Mouse (Mus musculus) liver, adult 2 months (tissue): Measurements from ENCODE around the gene Tox2. TPM values are rescaled to one million over a fixed set of nuclear protein-coding genes. Genes with fewer than 3 reads are reported as not detected.

Experiments used
- DNase-seq: peaks from one replicate; pipeline ENCODE4 v3.0.0-alpha.2; 2011; ENCODE audit warnings: low read depth, low spot score; ENCODE audit errors: extremely low read depth
- H3K27ac ChIP-seq: fragments of 200-500 bp; replicated peaks from 2 replicates; pipeline ENCODE4 v1.5.1; 2012; ENCODE audit warnings: low read depth, mild to moderate bottlenecking, control low read depth, inconsistent platforms, low read length; ENCODE audit not compliant: insufficient read depth
- H3K27me3 ChIP-seq: fragments of 200-500 bp; 2 replicates; pipeline ENCODE4 v1.6.1; 2012; ENCODE audit warnings: mild to moderate bottlenecking, moderate library complexity, low read length, inconsistent platforms; ENCODE audit not compliant: control insufficient read depth, insufficient read depth
- H3K36me3 ChIP-seq: fragments of 200-500 bp; 2 replicates; pipeline ENCODE4 v1.6.1; 2012; ENCODE audit warnings: low read length, inconsistent platforms; ENCODE audit not compliant: control insufficient read depth, insufficient read depth
- H3K4me1 ChIP-seq: fragments of 200-500 bp; 2 replicates; pipeline ENCODE4 v1.6.1; 2011; ENCODE audit warnings: low read length; ENCODE audit not compliant: control insufficient read depth, insufficient read depth
- H3K4me3 ChIP-seq: fragments of 200-500 bp; 2 replicates; pipeline ENCODE4 v1.5.1; 2011; ENCODE audit warnings: low read depth, mild to moderate bottlenecking, control low read depth, low read length, moderate library complexity; ENCODE audit not compliant: insufficient read depth
- H3K79me2 ChIP-seq: fragments of 200-500 bp; 2 replicates; pipeline ENCODE4 v1.6.1; 2012; ENCODE audit warnings: inconsistent platforms, mild to moderate bottlenecking, low read length, moderate library complexity; ENCODE audit not compliant: control insufficient read depth, insufficient read depth
- H3K9ac ChIP-seq: fragments of 200-500 bp; 2 replicates; pipeline ENCODE4 v1.6.1; 2012; ENCODE audit warnings: low read depth, mild to moderate bottlenecking, control low read depth, inconsistent platforms, low read length
- CTCF ChIP-seq: fragments of 200-500 bp; IDR thresholded peaks from 2 replicates; pipeline ENCODE4 v1.5.1; 2011; ENCODE audit warnings: low read depth, low read length, control low read depth
- POLR2A ChIP-seq: fragments of 200-500 bp; IDR thresholded peaks from 2 replicates; pipeline ENCODE4 v1.6.1; 2011; ENCODE audit warnings: low read length, control low read depth; ENCODE audit not compliant: insufficient read depth; ENCODE audit errors: extremely low read depth
- WGBS: fragments of 180-500 bp; shearing (Covaris S2); methylation state at CpG from one replicate; pipeline ENCODE4 v1.1.7; 2018; 5-methylcytosine and 5-hydroxymethylcytosine counted together
- polyA plus RNA-seq: library from polyadenylated mRNA; depleted of rRNA; stranded (reverse); fragments of >200 nt; gene quantifications from 2 replicates; pipeline ENCODE4 v1.2.3, GENCODE M21; 2012
- total RNA-seq: library from RNA; depleted of rRNA; stranded (reverse); fragments of >200 nt; gene quantifications from 2 replicates; pipeline ENCODE4 v1.2.3, GENCODE M21; 2014

Tox2 gene
- total and polyA plus RNA-seq, 2 experiments: 0.09 to 0.27 TPM

- WGBS: 81% methylated on average over 4 of the region's 4 CpGs
These were observed 114.4 kb downstream of the Tox2 start for GRCm38 (mm10) chr2:163317281-163317680.

GRCm38 (mm10) chr2:163318777-163319176 lies 115.9 kb downstream of the Tox2 start:
- Histone ChIP-seq H3K79me2 (no peaks in the 10 kb centered on the region), H3K27ac (no peak overlapping the region), H3K27me3 (no peaks in the 10 kb centered on the region), H3K4me1 (no peaks in the 10 kb centered on the region), H3K4me3 (no peak overlapping the region), H3K9ac (no peak overlapping the region), H3K36me3 (no peaks in the 10 kb centered on the region)
- DNase-seq: no peak
- TF ChIP-seq POLR2A (no peak), CTCF (no peak)
- WGBS: 87% methylated on average over 3 of the region's 3 CpGs

More at GRCm38 (mm10) chr2:163317281-163317680, 114.4 kb downstream of the Tox2 start:
- Histone ChIP-seq H3K36me3 (no peaks in the 10 kb centered on the region), H3K9ac (no peak overlapping the region), H3K4me1 (no peaks in the 10 kb centered on the region), H3K27ac (no peak overlapping the region), H3K4me3 (no peak overlapping the region), H3K27me3 (no peaks in the 10 kb centered on the region), H3K79me2 (no peaks in the 10 kb centered on the region)
- DNase-seq: no peak
- TF ChIP-seq POLR2A (no peak), CTCF (no peak)

- Histone ChIP-seq H3K27me3 (no peaks in the 10 kb centered on the region), H3K36me3 (no peaks in the 10 kb centered on the region), H3K4me1 (no peaks in the 10 kb centered on the region), H3K4me3 (no peak overlapping the region), H3K27ac (no peak overlapping the region), H3K79me2 (no peaks in the 10 kb centered on the region), H3K9ac (no peak overlapping the region)
- TF ChIP-seq POLR2A: no peak
- TF ChIP-seq CTCF: no peak
- DNase-seq: no peak
- 21% methylated on average over 1 of the region's 1 CpGs for WGBS
These were observed 120.2 kb downstream of the Tox2 start for GRCm38 (mm10) chr2:163323163-163323562.

- Histone ChIP-seq H3K27ac (no peak overlapping the region), H3K4me3 (no peak overlapping the region), H3K36me3 (no peaks in the 10 kb centered on the region), H3K27me3 (no peaks in the 10 kb centered on the region), H3K4me1 (no peaks in the 10 kb centered on the region), H3K9ac (no peak overlapping the region), H3K79me2 (no peaks in the 10 kb centered on the region)
- DNase-seq: peak; percentile 55
- WGBS: 26% methylated on average over 7 of the region's 7 CpGs
- TF ChIP-seq POLR2A: no peak
- peak; percentile 55 for TF ChIP-seq CTCF
These were observed 127.8 kb downstream of the Tox2 start for GRCm38 (mm10) chr2:163330742-163331141.

GRCm38 (mm10) chr2:163331423-163331822 lies 128.5 kb downstream of the Tox2 start:
- no peaks in the 10 kb centered on the region for H3K79me2 ChIP-seq
- no peaks in the 10 kb centered on the region for H3K36me3 ChIP-seq
- no peak overlapping the region for H3K4me3 ChIP-seq
- no peaks in the 10 kb centered on the region for H3K27me3 ChIP-seq
- TF ChIP-seq POLR2A (no peak), CTCF (no peak)
- no peak overlapping the region for H3K9ac ChIP-seq
- DNase-seq: no peak
- no peak overlapping the region for H3K27ac ChIP-seq
- 79% methylated on average over 6 of the region's 6 CpGs for WGBS
- no peaks in the 10 kb centered on the region for H3K4me1 ChIP-seq

- H3K79me2 ChIP-seq: no peaks in the 10 kb centered on the region
These were observed 129.6 kb downstream of the Tox2 start for GRCm38 (mm10) chr2:163332368-163333055.

More at GRCm38 (mm10) chr2:163332368-163333055, 129.6 kb downstream of the Tox2 start:
- Histone ChIP-seq H3K4me1 (no peaks in the 10 kb centered on the region), H3K4me3 (no peak overlapping the region), H3K36me3 (no peaks in the 10 kb centered on the region), H3K9ac (no peak overlapping the region), H3K27ac (no peak overlapping the region), H3K27me3 (no peaks in the 10 kb centered on the region)
- TF ChIP-seq CTCF: no peak
- no peak for TF ChIP-seq POLR2A
- WGBS: 65% methylated on average over 13 of the region's 13 CpGs
- no peak for DNase-seq
